Mouse (Mus musculus): ENCODE data around the gene Tmc8. TPM values are rescaled to one million over a fixed set of nuclear protein-coding genes. Genes with fewer than 3 reads are reported as not detected.
"Not testable (repeated sequence)": the region's sequence is repeated elsewhere in the genome, so short reads cannot be mapped to it uniquely, and the experiment has no call there.

The Tmc8 gene
- total RNA-seq, 1 experiment from 2014 or later = 5.3 TPM

GRCm38 (mm10) chr11:117826164-117826563, 44.3 kb downstream of the Tmc8 start:
- DNase-seq = peak; percentile 47

GRCm38 (mm10) chr11:117826916-117827315, 45.0 kb downstream of the Tmc8 start:
- no peak for DNase-seq

GRCm38 (mm10) chr11:117827386-117827785, 45.5 kb downstream of the Tmc8 start:
- DNase-seq = peak; percentile 3

- DNase-seq = peak; percentile 59
Observed at GRCm38 (mm10) chr11:117828149-117828887, 46.4 kb downstream of the Tmc8 start.

GRCm38 (mm10) chr11:117828888-117829604, 47.2 kb downstream of the Tmc8 start:
- DNase-seq = peak; percentile 70

- DNase-seq = peak; percentile 75
Observed at GRCm38 (mm10) chr11:117829671-117830215, 47.9 kb downstream of the Tmc8 start.

GRCm38 (mm10) chr11:117830401-117830800, 48.5 kb downstream of the Tmc8 start:
- DNase-seq = no peak

GRCm38 (mm10) chr11:117832086-117832969, 50.5 kb downstream of the Tmc8 start:
- DNase-seq = peak; percentile 86

- DNase-seq = not testable (repeated sequence)
Observed at GRCm38 (mm10) chr11:117833509-117833908, 51.6 kb downstream of the Tmc8 start.

GRCm38 (mm10) chr11:117834086-117834485, 52.2 kb downstream of the Tmc8 start:
- no peak for DNase-seq

GRCm38 (mm10) chr11:117836306-117836705, 54.4 kb downstream of the Tmc8 start:
- peak; percentile 50 for DNase-seq

GRCm38 (mm10) chr11:117838572-117838971, 56.7 kb downstream of the Tmc8 start:
- DNase-seq = no peak

GRCm38 (mm10) chr11:117839021-117839420, 57.1 kb downstream of the Tmc8 start:
- no peak for DNase-seq

- DNase-seq = peak; percentile 58
Observed at GRCm38 (mm10) chr11:117840910-117841309, 59.0 kb downstream of the Tmc8 start.

Other genes starting within 250 kb of the Tmc8 start
- gene Tnrc6c, start 127.8 kb upstream of the Tmc8 start, total RNA-seq (2021) = 22.7 and 29.5 TPM in 2 replicates
- 35.1 and 35.7 TPM in 2 replicates for gene Tmc6, start 122 bp downstream of the Tmc8 start, total RNA-seq (2021)
- 0.44 TPM in 1 of 2 replicates, not detected in the other for gene 6030468B19Rik, start 15.6 kb downstream of the Tmc8 start, total RNA-seq (2021)
- 0.83 and 0.93 TPM in 2 replicates for gene Gm20708, start 27.6 kb downstream of the Tmc8 start, total RNA-seq (2021)
- gene Syngr2, start 27.6 kb downstream of the Tmc8 start, total RNA-seq (2021) = 62.6 and 73.8 TPM in 2 replicates
- 7.5 and 16.4 TPM in 2 replicates for gene Afmid, start 43.8 kb downstream of the Tmc8 start, total RNA-seq (2021)
- 29.1 and 34.8 TPM in 2 replicates for gene Tk1, start 44.0 kb downstream of the Tmc8 start, total RNA-seq (2021)
- 17.8 and 22.6 TPM in 2 replicates for gene Birc5, start 67.2 kb downstream of the Tmc8 start, total RNA-seq (2021)
- not detected in 2 replicates for gene Tmem235, start 78.7 kb downstream of the Tmc8 start, total RNA-seq (2021)
- gene Tha1, start 91.4 kb downstream of the Tmc8 start, total RNA-seq (2021) = 11.5 and 12.3 TPM in 2 replicates
- gene Socs3, start 188.0 kb downstream of the Tmc8 start, total RNA-seq (2021) = 4.8 and 6.5 TPM in 2 replicates
- 32.9 and 39.2 TPM in 2 replicates for gene Pgs1, start 204.2 kb downstream of the Tmc8 start, total RNA-seq (2021)

Measured in adrenal gland, postnatal 14 days (tissue).